Mouse (Mus musculus) lung, postnatal 0 days (tissue): ENCODE data around the gene Aldh1l1. TPM values are rescaled to one million over a fixed set of nuclear protein-coding genes. Genes with fewer than 3 reads are reported as not detected.

Experiments
- ATAC-seq: fragments of 200-750 bp; cut with Nextera tagmentation; 2 replicates; pipeline ENCODE4 v1.8.0; 2017; ENCODE audit warnings: moderate library complexity
- DNase-seq: peaks from one replicate; pipeline ENCODE4 v3.0.0-alpha.2; 2016; ENCODE audit warnings: low spot score
- H3K27ac ChIP-seq: fragments of 300-500 bp; sonication (generic); 2 replicates; pipeline ENCODE4 v1.5.1; 2014; ENCODE audit warnings: antibody characterized with exemption, mild to moderate bottlenecking, low read length, mixed read lengths
- H3K27me3 ChIP-seq: fragments of 300-500 bp; sonication (generic); replicated peaks from 2 replicates; pipeline ENCODE4 v1.6.1; 2014; ENCODE audit warnings: low read length, mixed read lengths; ENCODE audit not compliant: insufficient read depth
- H3K36me3 ChIP-seq: fragments of 300-500 bp; sonication (generic); 2 replicates; pipeline ENCODE4 v1.6.1; 2014; ENCODE audit warnings: low read length, mixed read lengths; ENCODE audit not compliant: insufficient read depth
- H3K4me1 ChIP-seq: fragments of 300-500 bp; sonication (generic); 2 replicates; pipeline ENCODE4 v1.6.1; 2014; ENCODE audit warnings: antibody characterized with exemption, low read depth, low read length, mixed read lengths; ENCODE audit not compliant: insufficient read depth
- H3K4me2 ChIP-seq: fragments of 300-500 bp; sonication (generic); replicated peaks from 2 replicates; pipeline ENCODE4 v1.6.1; 2014; ENCODE audit warnings: low read depth, mild to moderate bottlenecking, low read length, moderate library complexity, mixed read lengths
- H3K4me3 ChIP-seq: fragments of 300-500 bp; sonication (generic); 2 replicates; pipeline ENCODE4 v1.5.1; 2014; ENCODE audit warnings: low read depth, low read length
- H3K9ac ChIP-seq: fragments of 300-500 bp; sonication (generic); replicated peaks from 2 replicates; pipeline ENCODE4 v1.6.1; 2014; ENCODE audit warnings: low read depth, mild to moderate bottlenecking
- H3K9me3 ChIP-seq: fragments of 300-500 bp; sonication (generic); 2 replicates; pipeline ENCODE4 v1.6.1; 2016; ENCODE audit warnings: low read length, mixed read lengths
- CTCF ChIP-seq: IDR thresholded peaks from 2 replicates; pipeline ENCODE4 v1.5.1; 2016; ENCODE audit warnings: antibody characterized with exemption, mild to moderate bottlenecking
- EP300 ChIP-seq: IDR thresholded peaks from 2 replicates; pipeline ENCODE4 v1.6.1; 2016; ENCODE audit warnings: antibody characterized with exemption, mild to moderate bottlenecking, control low read depth
- WGBS: fragments of 180-500 bp; shearing (Covaris S2); extraction: QIAGEN DNeasy Blood & Tissue Kit; methylation state at CpG from one replicate; pipeline ENCODE4 v1.1.7; 2014; 5-methylcytosine and 5-hydroxymethylcytosine counted together
- polyA plus RNA-seq: library from polyadenylated mRNA; unstranded; fragments of >200 nt; fragmentation: Nextera tagmentation; extraction: Ambion mirVana; gene quantifications from 2 replicates; pipeline ENCODE4 v1.2.1, GENCODE M21; 2015

Aldh1l1 gene
- polyA plus RNA-seq, 1 experiment from 2014 or later: 4.8 TPM

DNA sequence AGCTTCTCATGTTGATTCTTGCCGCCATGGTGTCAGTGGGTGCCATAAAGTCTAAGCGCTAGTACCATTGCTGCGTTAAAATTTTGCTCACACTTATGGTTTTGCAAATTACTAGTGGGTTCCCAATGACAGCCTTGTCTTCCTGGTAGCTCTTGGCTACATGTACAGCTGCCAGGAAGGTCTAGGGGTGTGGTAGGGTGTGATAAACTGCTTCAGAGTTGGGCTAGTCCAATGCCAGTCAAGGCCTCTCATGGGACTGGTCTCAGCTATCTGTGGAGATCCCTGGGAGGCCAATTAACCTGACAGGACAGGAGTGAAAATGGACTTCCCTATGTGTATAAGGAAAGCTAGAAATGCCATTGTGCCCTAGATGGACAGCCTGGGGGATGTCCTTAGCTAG lies 116.1 kb downstream of the Aldh1l1 start:
- no peak for DNase-seq
- no peak overlapping the region for H3K4me3 ChIP-seq
- H3K9ac ChIP-seq: no peak overlapping the region
- WGBS: 89% methylated on average over 3 of the region's 3 CpGs
- no peaks in the 10 kb centered on the region for H3K9me3 ChIP-seq
- TF ChIP-seq EP300 (no peak), CTCF (no peak)
- no peak for ATAC-seq
- no peaks in the 10 kb centered on the region; the same call in 1 of the 2 replicates for H3K4me1 ChIP-seq
- H3K36me3 ChIP-seq: no peaks in the 10 kb centered on the region
- H3K27me3 ChIP-seq: no peaks in the 10 kb centered on the region
- no peak overlapping the region for H3K27ac ChIP-seq
- H3K4me2 ChIP-seq: no peak overlapping the region

DNA sequence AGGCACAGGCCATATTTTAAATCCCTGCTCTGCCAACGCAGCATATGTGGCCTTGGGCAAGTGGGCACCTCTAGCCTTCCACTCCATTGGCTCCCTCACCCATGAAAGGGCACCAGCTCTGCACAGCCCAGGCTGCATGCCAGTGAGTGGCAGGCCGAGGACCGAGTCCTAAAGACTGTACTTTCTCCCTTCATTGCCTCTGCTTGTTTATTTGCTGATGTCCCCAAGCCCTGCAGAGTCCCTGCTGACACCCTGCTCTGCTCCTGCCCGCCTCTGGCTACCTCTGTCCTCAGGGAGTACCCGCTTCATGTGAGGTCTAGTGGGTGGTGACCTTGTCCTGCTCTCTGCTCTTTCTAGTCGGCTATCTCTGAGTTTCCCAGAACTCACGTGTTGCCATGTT lies 116.9 kb downstream of the Aldh1l1 start:
- TF ChIP-seq CTCF (no peak), EP300 (no peak)
- Histone ChIP-seq H3K9ac (no peak overlapping the region), H3K27ac (no peak overlapping the region), H3K4me3 (no peak overlapping the region), H3K4me1 (no peaks in the 10 kb centered on the region; the same call in 1 of the 2 replicates), H3K4me2 (no peak overlapping the region), H3K9me3 (no peaks in the 10 kb centered on the region), H3K27me3 (no peaks in the 10 kb centered on the region), H3K36me3 (no peaks in the 10 kb centered on the region)
- ATAC-seq: no peak
- no peak for DNase-seq
- WGBS: 67% methylated on average over 7 of the region's 7 CpGs

DNA sequence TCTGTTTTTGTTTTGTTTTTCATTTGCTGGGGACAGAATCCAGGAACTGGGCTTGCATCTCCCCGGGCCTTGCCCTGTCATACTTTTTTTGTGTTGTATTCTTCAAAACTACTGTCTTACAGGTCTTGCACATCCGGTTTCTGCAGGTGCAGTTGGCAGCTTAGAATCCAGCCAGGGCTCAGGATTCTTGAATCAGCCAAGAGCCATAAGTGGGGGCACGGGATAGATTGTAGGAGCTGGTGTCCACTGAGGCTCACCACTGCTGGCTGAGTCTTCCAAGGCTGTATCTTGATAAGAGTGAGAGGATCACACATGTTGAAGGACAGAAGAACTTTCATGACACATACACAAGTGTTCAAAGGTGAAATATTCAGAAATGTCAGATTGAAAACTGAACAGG lies 117.9 kb downstream of the Aldh1l1 start:
- Histone ChIP-seq H3K4me2 (peak overlapping the region; percentile 80; the same call in 1 of the 2 replicates), H3K27me3 (no peaks in the 10 kb centered on the region), H3K4me1 (no peaks in the 10 kb centered on the region; the same call in 1 of the 2 replicates), H3K9me3 (no peaks in the 10 kb centered on the region), H3K9ac (no peak overlapping the region), H3K36me3 (no peaks in the 10 kb centered on the region), H3K4me3 (peak overlapping the region; percentile 52; the same call in 1 of the 2 replicates), H3K27ac (0 out of 2 replicates have a peak overlapping the region, but pooled peaks have one; percentile 74)
- ATAC-seq (no peak), DNase-seq (no peak)
- no peak for TF ChIP-seq CTCF
- no peak for TF ChIP-seq EP300
- 47% methylated on average over 3 of the region's 3 CpGs for WGBS

GRCm38 (mm10) chr6:90604533-90605297 lies 118.5 kb downstream of the Aldh1l1 start, which contains the start of gene Slc41a3:
Gene Slc41a3 (plus strand): TSS chr6:90604725.
- Histone ChIP-seq H3K4me3 (peak within 1 kb of the TSS; percentile 52), H3K4me1 (no peaks in the 10 kb centered on the region; the same call in 1 of the 2 replicates), H3K9ac (peak within 1 kb of the TSS; percentile 55), H3K27me3 (no peaks in the 10 kb centered on the region), H3K4me2 (peak within 1 kb of the TSS; percentile 80), H3K36me3 (no peaks in the 10 kb centered on the region), H3K9me3 (no peaks in the 10 kb centered on the region), H3K27ac (peak within 1 kb of the TSS; percentile 74)
- TF ChIP-seq CTCF: no peak
- TF ChIP-seq EP300: no peak
- ATAC-seq: peak; percentile 98
- WGBS: 2% methylated on average over 45 of the region's 49 CpGs
- DNase-seq: peak; percentile 96

DNA sequence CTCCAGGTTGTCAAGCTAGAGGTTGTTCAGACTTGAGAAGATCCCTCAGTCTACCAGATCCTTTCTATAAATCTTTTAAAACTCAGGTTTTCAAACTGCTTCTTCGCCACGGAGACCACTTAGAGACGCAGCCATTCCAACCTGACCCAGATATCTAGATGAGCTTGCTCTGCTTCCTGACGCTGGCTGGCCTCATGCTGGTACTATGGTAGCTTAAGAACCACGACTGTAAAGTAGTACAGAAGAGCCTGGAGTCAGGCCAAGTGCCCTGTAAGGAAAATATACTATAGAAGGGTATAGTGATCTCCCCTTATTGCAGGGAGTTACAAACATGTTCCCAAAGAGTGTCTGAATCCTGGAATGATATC lies 119.1 kb downstream of the Aldh1l1 start:
- no peaks in the 10 kb centered on the region for H3K36me3 ChIP-seq
- H3K4me1 ChIP-seq: no peaks in the 10 kb centered on the region; the same call in 1 of the 2 replicates
- no peak for TF ChIP-seq CTCF
- TF ChIP-seq EP300: no peak
- peak overlapping the region; percentile 52 for H3K4me3 ChIP-seq
- peak overlapping the region; percentile 80 for H3K4me2 ChIP-seq
- peak overlapping the region; percentile 74; the same call in 1 of the 2 replicates for H3K27ac ChIP-seq
- no peak for DNase-seq
- H3K9me3 ChIP-seq: no peaks in the 10 kb centered on the region
- WGBS: 8% methylated on average over 5 of the region's 5 CpGs
- H3K27me3 ChIP-seq: no peaks in the 10 kb centered on the region
- no peak for ATAC-seq
- H3K9ac ChIP-seq: peak overlapping the region; percentile 55

GRCm38 (mm10) chr6:90606538-90606937 lies 120.3 kb downstream of the Aldh1l1 start:
- Histone ChIP-seq H3K36me3 (no peaks in the 10 kb centered on the region), H3K4me2 (0 out of 2 replicates have a peak overlapping the region, but pooled peaks have one; percentile 8), H3K9ac (no peak overlapping the region), H3K4me1 (no peaks in the 10 kb centered on the region; the same call in 1 of the 2 replicates), H3K9me3 (no peaks in the 10 kb centered on the region), H3K4me3 (no peak overlapping the region), H3K27me3 (no peaks in the 10 kb centered on the region), H3K27ac (no peak overlapping the region)
- ATAC-seq (no peak), DNase-seq (peak; percentile 64)
- 29% methylated on average over 7 of the region's 7 CpGs for WGBS
- TF ChIP-seq EP300 (no peak), CTCF (peak; percentile 93)
